Mouse (Mus musculus): ENCODE results near the gene Casq1.

- TF ChIP-seq CTCF (conservative IDR thresholded peaks at IDR 0.05; ENCODE audit: low read length) (no peak), POU5F1 (IDR thresholded peaks at IDR 0.05; ENCODE audit: borderline replicate concordance, low read length) (no peak)
Measured at GRCm38 (mm10) chr1:172192217-172192616, 27.5 kb downstream of the Casq1 start.

All from E14TG2a.4 (cell line).